In the genomic region with DNA sequence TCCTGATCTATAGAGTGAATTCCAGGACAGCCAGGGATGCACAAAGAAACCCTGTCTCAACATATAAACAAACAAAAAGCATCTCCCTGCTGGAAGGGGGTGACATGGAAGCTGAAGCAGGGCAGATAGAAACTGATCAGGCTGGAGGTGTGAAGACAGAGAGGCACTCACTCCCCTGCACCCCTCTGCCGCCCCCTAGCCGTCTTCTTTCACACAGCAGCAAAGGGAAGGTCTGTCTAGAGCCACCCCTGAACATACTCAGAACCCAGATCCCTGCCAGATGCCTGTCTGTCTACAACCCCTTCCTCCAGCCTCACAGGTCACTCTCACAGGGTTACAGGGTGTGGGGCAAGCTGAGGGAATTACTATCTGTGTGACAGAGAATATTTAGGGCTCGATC, we compare ENCODE assay signal across 8 mouse cellular contexts. TPM values are rescaled to one million over a fixed set of nuclear protein-coding genes. Genes with fewer than 3 reads are reported as not detected.
DNase-seq lines count a peak whose midpoint lies in the region; ATAC-seq and TF ChIP-seq lines count a peak whose summit lies in the region.

No protein-coding gene starts in this region.

- no peaks in the 10 kb centered on the region for H3K9me3 ChIP-seq in kidney, postnatal 0 days (replicated peaks; ENCODE audit: low read length)
- H3K9me3 ChIP-seq in kidney, embryonic 16.5 days (ENCODE audit: low read length) = no peaks in the 10 kb centered on the region
- no peaks in the 10 kb centered on the region for H3K9me3 ChIP-seq in midbrain, embryonic 15.5 days

- no peak overlapping the region for H3K4me3 ChIP-seq in kidney, postnatal 0 days (replicated peaks; ENCODE audit: low read depth, low read length)
- H3K4me3 ChIP-seq in kidney, embryonic 16.5 days (ENCODE audit: low read length) = no peak overlapping the region
- no peak overlapping the region for H3K4me3 ChIP-seq in midbrain, embryonic 15.5 days

- H3K27me3 ChIP-seq in kidney, postnatal 0 days (ENCODE audit: insufficient read depth, low read length) = no peaks in the 10 kb centered on the region
- no peaks in the 10 kb centered on the region for H3K27me3 ChIP-seq in kidney, embryonic 16.5 days (ENCODE audit: insufficient read depth, low read length)
- H3K27me3 ChIP-seq in midbrain, embryonic 15.5 days (replicated peaks) = no peaks in the 10 kb centered on the region; the same call in 1 of the 2 replicates

- no peak for ATAC-seq in cerebellum, adult (ENCODE audit: insufficient number of reproducible peaks, low FRiP score, low TSS enrichment)
- no peak for ATAC-seq in kidney, postnatal 0 days (replicated peaks; ENCODE audit: low FRiP score, low read depth)
- no peak for ATAC-seq in kidney, embryonic 16.5 days (ENCODE audit: low FRiP score, low TSS enrichment)
- ATAC-seq in erythroid progenitor cell, adult 5-6 weeks (replicated peaks; ENCODE audit: low FRiP score, poor library complexity, severe bottlenecking) = peak; percentile 69
- ATAC-seq in midbrain, embryonic 15.5 days (replicated peaks) = no peak

- no peak overlapping the region for H3K4me2 ChIP-seq in kidney, postnatal 0 days (ENCODE audit: low read length)
- no peak overlapping the region for H3K4me2 ChIP-seq in kidney, embryonic 16.5 days (replicated peaks; ENCODE audit: low read depth, low read length)
- H3K4me2 ChIP-seq in midbrain, embryonic 15.5 days = no peak overlapping the region

- peak; percentile 64 for TF ChIP-seq CTCF in kidney, postnatal 0 days (IDR thresholded peaks at IDR 0.05; ENCODE audit: low read depth)

- 0 out of 2 replicates have a peak, but pooled peaks cover 2% of the 10 kb centered on the region for H3K4me1 ChIP-seq in kidney, postnatal 0 days (replicated peaks; ENCODE audit: insufficient read depth, low read length)
- H3K4me1 ChIP-seq in kidney, embryonic 16.5 days (ENCODE audit: insufficient read depth, low read length) = peaks cover 8% of the 10 kb centered on the region; the same call in 1 of the 2 replicates
- H3K4me1 ChIP-seq in midbrain, embryonic 15.5 days = peaks cover 6% of the 10 kb centered on the region

- peak; percentile 44 to 46 for DNase-seq in cerebellum, adult 18-20 months
- DNase-seq in kidney, postnatal 0 days (ENCODE audit: low spot score) = no peak
- DNase-seq in R1 (ENCODE audit: low read depth, low spot score) = peak; percentile 46
- DNase-seq in monocyte, adult 2 months (ENCODE audit: low read depth in 1 of 2, low spot score in 2 of 2) = peak; percentile 32 to 44

- H3K9ac ChIP-seq in kidney, postnatal 0 days (ENCODE audit: low read depth, low read length) = no peak overlapping the region
- H3K9ac ChIP-seq in kidney, embryonic 16.5 days (replicated peaks; ENCODE audit: low read length) = no peak overlapping the region
- H3K9ac ChIP-seq in midbrain, embryonic 15.5 days = no peak overlapping the region

- 20% methylated on average over 3 of the region's 3 CpGs for WGBS in kidney, postnatal 0 days
- 3% methylated on average over 3 of the region's 3 CpGs for WGBS in kidney, embryonic 16.5 days
- WGBS in midbrain, embryonic 15.5 days = 24% methylated on average over 3 of the region's 3 CpGs

- H3K27ac ChIP-seq in kidney, postnatal 0 days = no peak overlapping the region
- H3K27ac ChIP-seq in kidney, embryonic 16.5 days (ENCODE audit: low read length) = no peak overlapping the region
- H3K27ac ChIP-seq in midbrain, embryonic 15.5 days = no peak overlapping the region

- H3K36me3 ChIP-seq in kidney, postnatal 0 days (ENCODE audit: insufficient read depth, low read length) = no peaks in the 10 kb centered on the region
- no peaks in the 10 kb centered on the region for H3K36me3 ChIP-seq in kidney, embryonic 16.5 days (ENCODE audit: insufficient read depth, low read length)
- H3K36me3 ChIP-seq in midbrain, embryonic 15.5 days (replicated peaks) = no peaks in the 10 kb centered on the region

RNA-seq across cellular contexts. Expression of a gene that starts 16.8 kb away (rescaled TPM):
- polyA plus RNA-seq in kidney, postnatal 0 days (2015; fragmentation: Nextera tagmentation; extraction: Ambion mirVana) = 7.1 and 8.3 TPM in 2 replicates
- 7.3 and 9.9 TPM in 2 replicates for polyA plus RNA-seq in kidney, embryonic 16.5 days (2015; fragmentation: Nextera tagmentation; extraction: Ambion mirVana)
- not detected in 2 replicates for total RNA-seq in erythroid progenitor cell, adult 5-6 weeks (2015; ENCODE audit: low replicate concordance)
- total RNA-seq in erythroid progenitor cell, adult 5-6 weeks (2017; ENCODE audit: low replicate concordance) = 0.51 TPM in 1 of 2 replicates, not detected in the other
- polyA plus RNA-seq in midbrain, embryonic 15.5 days (2015; fragmentation: Nextera tagmentation; extraction: Ambion mirVana) = 8.5 and 8.9 TPM in 2 replicates

RNA-seq across cellular contexts. Expression of a gene that starts 23.4 kb away (rescaled TPM):
- 22.1 and 25.1 TPM in 2 replicates for polyA plus RNA-seq in kidney, postnatal 0 days (2015; fragmentation: Nextera tagmentation; extraction: Ambion mirVana)
- polyA plus RNA-seq in kidney, embryonic 16.5 days (2015; fragmentation: Nextera tagmentation; extraction: Ambion mirVana) = 27.4 and 32.3 TPM in 2 replicates
- total RNA-seq in erythroid progenitor cell, adult 5-6 weeks (2015; ENCODE audit: low replicate concordance) = 21.3 and 36.9 TPM in 2 replicates
- 31.0 and 68.0 TPM in 2 replicates for total RNA-seq in erythroid progenitor cell, adult 5-6 weeks (2017; ENCODE audit: low replicate concordance)
- polyA plus RNA-seq in midbrain, embryonic 15.5 days (2015; fragmentation: Nextera tagmentation; extraction: Ambion mirVana) = 18.3 and 18.8 TPM in 2 replicates
